Mouse (Mus musculus): ENCODE results near the gene Dnmt3a.
"Not testable (repeated sequence)": the region's sequence is repeated elsewhere in the genome, so short reads cannot be mapped to it uniquely, and the experiment has no call there.

The Dnmt3a gene

DNA sequence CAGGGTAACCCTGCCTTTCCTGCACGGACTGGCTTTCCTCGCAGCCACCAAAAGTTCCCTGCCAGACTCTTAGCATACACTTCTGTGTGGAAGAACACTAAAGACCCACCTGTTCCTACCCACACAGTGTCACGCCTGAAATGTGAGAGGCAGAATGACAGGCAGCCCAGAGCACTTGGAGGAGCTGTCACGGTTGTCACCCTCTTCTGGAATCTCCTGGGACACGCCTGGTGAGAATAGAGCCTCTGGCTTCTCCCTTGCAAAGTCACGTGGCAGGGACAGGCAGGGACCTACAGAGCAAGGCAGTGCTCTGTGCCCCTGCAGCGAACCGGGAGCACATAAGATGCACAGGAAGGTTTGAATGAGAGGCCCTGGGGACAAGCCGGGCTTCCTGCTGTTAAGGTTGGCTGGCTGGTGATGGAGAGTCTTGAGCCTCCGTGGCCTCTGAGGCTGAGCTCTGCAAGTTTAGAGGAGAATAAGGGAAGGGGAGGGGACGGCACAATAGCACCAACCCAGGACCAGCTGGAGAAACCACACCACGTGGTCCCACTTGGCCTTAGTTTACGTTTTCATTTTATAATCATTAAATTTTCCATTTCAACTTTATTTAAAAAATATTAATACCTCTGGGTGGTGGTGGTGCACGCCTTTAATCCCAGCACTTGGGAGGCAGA lies 112.0 kb downstream of the Dnmt3a start:
- peak; percentile 29 for DNase-seq (ENCODE audit: low spot score)

DNA sequence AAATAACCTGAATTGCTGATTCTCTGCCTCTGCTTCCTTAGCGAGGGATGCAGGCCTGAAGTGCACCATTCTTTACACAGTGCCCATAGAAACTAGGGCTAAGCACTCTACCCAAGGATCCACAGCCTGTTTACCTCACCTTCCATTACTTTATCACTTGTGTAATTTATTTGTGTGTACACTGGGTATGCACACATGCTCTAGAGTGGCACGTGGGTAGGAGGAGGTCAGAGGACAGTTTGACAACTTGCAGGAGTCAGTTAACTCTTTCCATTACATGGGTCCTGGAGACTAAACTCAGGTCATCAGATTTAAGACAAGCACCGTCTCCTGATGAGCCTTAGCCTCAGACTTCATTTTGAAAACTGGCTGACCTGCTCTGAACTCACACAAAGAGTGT lies 112.8 kb downstream of the Dnmt3a start:
- DNase-seq (ENCODE audit: low spot score): no peak

DNA sequence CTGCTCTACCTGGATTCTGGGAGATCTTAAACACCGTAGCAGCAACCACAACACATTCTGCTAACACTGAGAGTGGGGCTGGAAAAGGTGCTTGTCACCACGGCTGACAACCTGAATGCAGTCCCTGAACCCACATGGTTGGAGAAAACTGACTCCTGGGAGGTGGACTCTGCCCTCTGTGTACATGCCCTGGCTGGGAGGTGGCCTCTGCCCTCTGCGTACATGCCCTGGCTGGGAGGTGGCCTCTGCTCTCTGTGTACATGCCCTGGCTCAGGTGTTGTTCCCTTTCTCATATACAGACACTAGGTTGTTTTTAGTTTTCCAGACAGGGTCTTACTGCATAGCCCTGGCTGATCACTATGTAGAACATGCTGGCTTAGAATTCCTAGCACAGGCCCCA lies 113.6 kb downstream of the Dnmt3a start:
- DNase-seq (ENCODE audit: low spot score): no peak

DNA sequence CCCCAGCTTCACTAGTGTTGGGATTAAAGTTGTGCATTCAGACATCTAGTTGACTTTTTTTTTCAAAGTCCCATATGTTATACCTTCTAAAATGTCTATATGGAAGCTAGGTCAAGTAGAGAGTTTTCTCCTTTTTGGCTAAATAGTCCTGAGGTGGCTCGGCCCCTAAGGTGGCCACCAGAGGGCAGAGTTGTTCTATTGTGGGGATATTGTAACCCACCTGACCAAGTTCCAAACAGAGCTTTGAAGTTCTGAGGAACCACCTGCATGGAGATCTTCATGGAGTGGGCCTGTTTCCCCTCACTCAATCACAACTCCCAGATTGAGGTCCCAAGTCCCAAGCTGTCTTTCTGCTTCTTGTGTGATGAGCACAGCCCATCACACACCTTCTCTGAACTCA lies 120.3 kb downstream of the Dnmt3a start:
- peak; percentile 85 for DNase-seq (ENCODE audit: low spot score)

DNA sequence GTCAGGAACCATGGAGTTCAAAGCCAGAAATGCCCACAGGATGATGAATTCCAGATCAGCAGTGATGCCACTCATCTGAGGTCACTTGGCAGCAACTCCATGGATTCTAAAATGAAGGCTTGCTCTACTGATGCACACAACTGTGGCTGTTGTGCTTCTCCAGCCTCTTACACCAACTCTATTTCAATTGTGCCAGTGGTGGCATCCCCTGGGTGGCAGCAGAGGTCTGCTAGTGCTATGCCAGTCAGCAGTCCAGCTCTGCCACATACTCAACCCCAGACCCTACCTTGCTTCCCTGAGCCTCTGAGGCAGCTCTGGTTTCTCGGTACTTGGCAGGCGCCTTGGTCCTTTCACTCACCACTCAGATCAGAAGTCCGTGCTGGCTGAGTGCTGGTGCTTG lies 123.0 kb downstream of the Dnmt3a start:
- DNase-seq (ENCODE audit: low spot score): peak; percentile 37

DNA sequence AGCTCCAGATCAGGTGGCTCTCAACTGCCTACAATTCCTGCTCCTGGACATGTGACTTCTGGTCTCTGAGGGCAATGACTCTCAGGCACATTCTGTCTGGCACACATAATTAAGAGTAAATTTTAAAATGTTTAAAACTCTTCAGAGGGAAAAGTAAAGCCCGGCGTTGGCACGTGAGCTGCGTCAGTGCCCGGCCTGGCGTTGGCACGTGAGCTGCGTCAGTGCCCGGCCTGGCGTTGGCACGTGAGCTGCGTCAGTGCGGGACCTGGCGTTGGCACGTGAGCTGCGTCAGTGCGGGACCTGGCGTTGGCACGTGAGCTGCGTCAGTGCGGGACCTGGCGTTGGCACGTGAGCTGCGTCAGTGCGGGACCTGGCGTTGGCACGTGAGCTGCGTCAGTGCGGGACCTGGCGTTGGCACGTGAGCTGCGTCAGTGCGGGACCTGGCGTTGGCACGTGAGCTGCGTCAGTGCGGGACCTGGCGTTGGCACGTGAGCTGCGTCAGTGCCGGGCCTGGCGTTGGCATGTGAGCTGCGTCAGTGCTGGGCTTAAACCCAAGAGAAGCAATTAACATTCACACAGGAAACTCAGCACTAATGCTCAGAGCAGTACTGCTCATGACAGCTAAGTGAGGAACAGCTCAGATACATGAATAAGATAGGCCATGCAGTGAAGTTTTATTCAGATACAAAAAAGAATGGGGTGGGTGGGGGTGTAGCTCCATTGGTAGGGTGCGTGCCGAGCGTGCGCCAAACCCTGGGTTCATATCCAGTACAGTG lies 124.5 kb downstream of the Dnmt3a start:
- DNase-seq (ENCODE audit: low spot score): not testable (repeated sequence)

GRCm38 (mm10) chr12:3942026-3942425 lies 136.2 kb downstream of the Dnmt3a start:
- DNase-seq (ENCODE audit: low spot score): peak; percentile 50

GRCm38 (mm10) chr12:3944454-3945073 lies 138.8 kb downstream of the Dnmt3a start:
- DNase-seq (ENCODE audit: low spot score): no peak

DNA sequence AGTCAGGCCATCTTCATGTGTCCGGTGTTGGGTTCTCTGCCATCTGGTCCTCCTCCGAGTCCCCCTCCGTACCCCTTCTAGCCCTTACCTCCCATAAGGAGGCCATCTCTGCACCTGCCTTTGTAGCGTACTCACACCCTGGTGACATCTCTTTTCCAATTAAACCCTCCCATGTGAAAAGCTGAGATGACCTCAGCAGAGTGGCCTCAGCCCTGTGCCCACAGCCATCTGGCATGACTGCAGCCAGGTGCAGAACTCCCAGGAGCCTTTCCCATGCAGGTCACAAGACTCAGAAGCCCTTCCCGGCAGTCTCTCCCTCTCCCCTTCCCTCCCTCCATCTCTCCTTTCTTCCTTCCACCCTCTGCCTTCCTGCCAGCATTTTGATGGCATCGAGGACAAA lies 141.7 kb downstream of the Dnmt3a start:
- no peak for DNase-seq (ENCODE audit: low spot score)

DNA sequence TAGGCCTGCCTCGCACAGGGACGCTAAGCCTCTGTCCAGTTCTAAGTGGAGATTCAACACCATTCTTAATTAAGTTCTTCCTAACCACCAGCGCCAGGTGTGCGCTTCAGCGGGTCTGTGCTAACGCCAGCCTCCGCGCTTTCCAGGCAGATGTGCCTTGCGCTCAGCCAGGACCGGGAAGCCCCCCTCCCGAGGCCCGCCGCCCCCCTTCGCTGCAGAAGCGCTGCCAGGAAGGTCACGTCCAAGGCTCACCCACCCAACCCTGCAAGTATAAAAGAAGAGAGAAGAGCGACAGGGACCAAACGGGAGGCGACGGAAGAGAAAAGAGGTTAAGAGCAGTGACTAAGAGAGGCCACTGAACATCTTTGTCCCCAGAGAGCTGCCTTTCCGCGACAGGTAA lies 148.8 kb downstream of the Dnmt3a start, which contains the start of gene Pomc:
Gene Pomc (plus strand): TSS at position 301 of the 400 bp plus-strand sequence.
- DNase-seq (ENCODE audit: low spot score): no peak

GRCm38 (mm10) chr12:3955371-3955770 lies 149.6 kb downstream of the Dnmt3a start:
- peak; percentile 70 for DNase-seq (ENCODE audit: low spot score)

GRCm38 (mm10) chr12:3956351-3956750 lies 150.5 kb downstream of the Dnmt3a start:
- DNase-seq (ENCODE audit: low spot score): peak; percentile 66

GRCm38 (mm10) chr12:3959791-3960543 lies 154.2 kb downstream of the Dnmt3a start:
- DNase-seq (ENCODE audit: low spot score): peak; percentile 94

GRCm38 (mm10) chr12:3960553-3960952 lies 154.7 kb downstream of the Dnmt3a start:
- no peak for DNase-seq (ENCODE audit: low spot score)

Measured in retina, embryonic 14.5 days (tissue).